Comparison of ENCODE assay signal across 27 mouse cellular contexts in genomic region chr7:57365134-57366012, GRCm38 (mm10). TPM values are rescaled to one million over a fixed set of nuclear protein-coding genes. Genes with fewer than 3 reads are reported as not detected.
"Had no signal": no experiment of that assay in that cellular context is flagged by ENCODE, and none has a peak within 500 bp of the region (broad histone marks: within the 10 kb centered on the region; RNA-seq: fewer than 3 reads in every experiment).

No protein-coding gene starts in this region.

- H3K9me3 ChIP-seq: heart, embryonic 10.5 days; heart, embryonic 12.5 days; hindbrain, embryonic 10.5 days; hindbrain, embryonic 12.5 days; intestine, embryonic 15.5 days; limb, embryonic 10.5 days; limb, embryonic 12.5 days; liver, embryonic 13.5 days had no signal

- H3K4me3 ChIP-seq: gastrocnemius, adult 2 months; heart, embryonic 10.5 days; heart, embryonic 12.5 days; hindbrain, embryonic 10.5 days; hindbrain, embryonic 12.5 days; intestine, embryonic 15.5 days; left cerebral cortex, adult 2 months; limb, embryonic 10.5 days; limb, embryonic 12.5 days; liver, embryonic 13.5 days had no signal

- H3K4me2 ChIP-seq: heart, embryonic 12.5 days; hindbrain, embryonic 12.5 days; hindbrain, embryonic 14.5 days; intestine, embryonic 15.5 days; limb, embryonic 12.5 days; liver, embryonic 11.5 days; liver, embryonic 13.5 days had no signal

- DNase-seq: gastrocnemius, adult 2 months; gastrocnemius, postnatal 10 days; gastrocnemius, postnatal 25 days; heart, adult 18-20 months; heart, postnatal 10 days; heart, postnatal 4 days; kidney, adult 18-20 months; kidney, adult 8-10 months; kidney, postnatal 10 days; kidney, postnatal 25 days; kidney, postnatal 4 days; liver; liver, embryonic 13.5 days had no signal

- H3K9ac ChIP-seq: heart, embryonic 12.5 days; hindbrain, embryonic 12.5 days; hindbrain, embryonic 14.5 days; intestine, embryonic 15.5 days; limb, embryonic 12.5 days; liver, embryonic 13.5 days had no signal

- H3K4me1 ChIP-seq: heart, embryonic 10.5 days; heart, embryonic 12.5 days; hindbrain, embryonic 10.5 days; hindbrain, embryonic 12.5 days; intestine, embryonic 15.5 days; limb, embryonic 10.5 days; limb, embryonic 12.5 days; liver, embryonic 13.5 days had no signal

- H3K27me3 ChIP-seq: heart, embryonic 12.5 days; hindbrain, embryonic 12.5 days; intestine, embryonic 15.5 days; limb, embryonic 12.5 days; liver, embryonic 13.5 days had no signal

- H3K36me3 ChIP-seq: heart, embryonic 10.5 days; heart, embryonic 12.5 days; hindbrain, embryonic 10.5 days; hindbrain, embryonic 12.5 days; intestine, embryonic 15.5 days; limb, embryonic 10.5 days; limb, embryonic 12.5 days; liver, embryonic 13.5 days had no signal

- ATAC-seq: hindbrain, embryonic 16.5 days; inflammation-experienced regulatory T-cells, adult 6 months; intestine, embryonic 15.5 days; intestine, postnatal 0 days had no signal

- H3K27ac ChIP-seq: gastrocnemius, adult 2 months; heart, embryonic 10.5 days; hindbrain, embryonic 10.5 days; hindbrain, embryonic 12.5 days; hindbrain, embryonic 14.5 days; intestine, embryonic 15.5 days; left cerebral cortex, adult 2 months; limb, embryonic 10.5 days; limb, embryonic 12.5 days; liver, embryonic 13.5 days had no signal

RNA-seq across cellular contexts. Expression of gene Gabrg3, which starts 21.6 kb away (rescaled TPM):
- total RNA-seq: gastrocnemius, adult 2 months; gastrocnemius, postnatal 25 days; granulocyte monocyte progenitor cell, adult 5-6 weeks had no signal
- polyA plus RNA-seq: hindbrain, embryonic 10.5 days; inflammation-experienced regulatory T-cells, adult 6 months had no signal

RNA-seq across cellular contexts. Expression of gene Gabrb3, which starts 54.1 kb away (rescaled TPM):
- total RNA-seq: gastrocnemius, postnatal 25 days had no signal
- polyA plus RNA-seq: inflammation-experienced regulatory T-cells, adult 6 months had no signal
